Mouse (Mus musculus): Measurements from ENCODE around the gene Csf2.

- TF ChIP-seq POLR2A (IDR thresholded peaks at IDR 0.05; ENCODE audit: insufficient read depth, low read depth, low read length) (no peak), CTCF (IDR thresholded peaks at IDR 0.05; ENCODE audit: insufficient read depth, low read depth, low read length) (no peak)
Observed at GRCm38 (mm10) chr11:54287821-54288453, 38.5 kb upstream of the Csf2 start.
